Mouse (Mus musculus) cerebellum, adult 11 months (tissue): ENCODE measurements around the gene Amt.
"Not testable (repeated sequence)": the region's sequence is repeated elsewhere in the genome, so short reads cannot be mapped to it uniquely, and the experiment has no call there.

Experiments
- DNase-seq: peaks from one replicate; pipeline ENCODE4 v3.0.0; 2022

The Amt gene

DNA sequence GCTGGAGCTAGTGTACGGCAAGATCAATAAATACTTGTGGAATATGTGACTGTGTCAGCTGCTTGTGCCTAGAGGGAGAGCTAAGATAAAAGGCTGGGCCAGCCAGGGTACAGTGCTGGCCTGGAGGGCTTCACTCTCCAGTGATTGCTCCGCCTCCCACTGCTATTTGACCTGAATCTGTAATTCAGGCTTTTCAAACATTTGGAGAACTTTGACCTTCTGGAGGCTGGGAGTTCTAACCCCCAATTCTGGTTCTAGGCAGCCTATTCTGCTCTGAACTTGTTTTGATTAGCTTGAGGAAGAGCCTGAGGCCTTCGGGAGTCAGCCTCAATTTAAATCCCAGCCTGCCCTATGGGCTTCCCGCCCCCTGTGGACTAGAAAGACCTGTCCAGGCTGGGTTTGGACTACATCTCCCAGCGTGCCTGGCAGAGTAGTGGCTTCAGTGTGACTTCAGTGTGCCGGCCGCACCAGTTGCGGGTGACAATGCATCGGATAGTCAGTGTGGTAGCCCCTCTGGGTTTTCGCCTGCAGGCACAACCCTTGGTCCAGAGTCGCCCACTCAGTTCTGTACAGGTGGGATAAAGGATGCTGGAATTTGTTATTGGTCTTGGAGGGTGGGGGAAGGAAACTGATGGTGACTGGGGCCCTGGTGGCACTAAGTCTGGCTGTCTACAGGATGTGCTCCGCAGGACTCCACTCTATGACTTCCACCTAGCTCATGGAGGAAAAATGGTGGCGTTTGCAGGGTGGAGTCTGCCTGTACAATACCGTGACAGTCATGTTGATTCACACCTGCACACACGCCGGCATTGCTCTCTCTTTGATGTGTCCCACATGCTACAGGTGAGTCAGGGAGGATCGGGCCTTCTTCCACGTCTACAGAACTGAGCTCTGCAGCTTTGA lies at the start of gene Amt:
Amt (plus strand) TSS at position 401 of the 903 bp plus-strand sequence.
- DNase-seq: peak; percentile 40

DNA sequence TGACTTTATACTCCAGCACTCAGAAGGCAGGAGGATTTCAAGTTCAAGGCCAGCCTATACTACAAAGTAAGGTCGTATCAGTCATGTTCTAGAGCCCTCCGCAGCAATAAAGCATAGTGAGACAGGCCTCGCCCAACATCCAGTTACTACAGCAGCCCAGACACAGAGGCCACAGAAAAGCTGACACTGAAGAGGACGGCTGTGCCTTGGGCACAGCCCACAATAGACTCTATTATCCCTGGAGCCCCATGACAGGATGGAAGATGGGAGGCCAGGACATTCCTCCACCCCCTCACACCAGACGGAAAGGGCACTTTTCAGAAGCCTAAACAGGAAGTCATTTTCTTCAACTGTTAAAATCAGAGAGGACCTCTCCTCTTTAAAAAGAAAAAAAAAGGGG lies 47.7 kb upstream of the Amt start:
- DNase-seq: no peak

DNA sequence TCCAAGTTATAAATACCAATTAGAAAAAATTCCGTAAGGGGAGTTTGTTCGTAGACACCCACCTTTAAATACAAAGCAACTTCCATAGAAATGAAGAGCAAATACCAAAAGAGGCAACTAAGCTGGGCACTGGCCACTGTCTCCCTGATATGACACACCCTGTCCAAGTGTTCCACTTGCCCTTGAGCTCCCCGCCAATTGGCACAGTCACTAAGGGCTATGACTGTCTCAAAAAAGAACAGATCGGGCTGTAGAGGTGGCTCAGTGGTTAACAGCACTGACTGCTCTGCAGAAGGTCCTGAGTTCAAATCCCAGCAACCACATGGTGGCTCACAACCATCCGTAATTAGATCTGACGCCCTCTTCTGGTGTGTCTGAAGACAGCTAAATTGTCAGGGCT lies 44.8 kb upstream of the Amt start:
- DNase-seq: no peak

DNA sequence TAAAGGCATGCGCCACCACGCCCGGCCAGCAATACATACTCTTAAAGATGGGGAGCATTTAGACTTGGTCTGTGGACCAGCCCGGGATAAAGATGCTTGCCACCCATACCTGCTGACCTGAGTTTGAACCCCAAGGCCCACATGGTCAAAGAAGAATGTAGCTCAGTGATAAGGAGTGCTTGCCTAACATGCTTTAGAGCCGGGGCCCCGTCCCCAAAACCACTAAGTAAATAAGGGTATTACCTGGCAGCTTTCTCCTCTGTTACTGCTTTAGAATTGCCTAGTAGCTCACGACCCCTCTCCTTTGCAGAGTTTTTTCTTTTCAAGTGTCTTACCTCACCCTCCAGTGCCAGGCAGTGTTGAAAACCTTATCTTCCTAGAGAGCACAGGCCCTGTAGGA lies 43.9 kb upstream of the Amt start:
- DNase-seq: no peak

DNA sequence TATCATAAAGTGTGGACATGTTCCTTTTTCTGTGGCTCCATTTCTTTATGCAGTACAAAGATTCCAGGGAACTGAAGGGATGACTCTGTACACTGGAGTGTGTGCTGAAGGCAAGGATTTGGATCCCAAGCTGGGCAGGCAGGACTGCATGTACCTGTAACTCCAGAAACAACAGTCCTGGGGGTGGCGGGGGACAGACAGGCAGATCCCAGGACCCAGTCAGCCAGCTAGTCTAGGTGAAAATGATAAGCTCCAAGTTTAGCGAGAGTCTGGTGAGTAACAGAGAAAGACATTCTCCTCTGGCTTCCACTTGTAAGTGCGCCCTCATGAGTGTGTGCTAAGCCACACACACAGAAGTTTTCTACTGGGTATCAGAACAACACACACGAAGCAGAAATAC lies 36.1 kb upstream of the Amt start:
- no peak for DNase-seq

DNA sequence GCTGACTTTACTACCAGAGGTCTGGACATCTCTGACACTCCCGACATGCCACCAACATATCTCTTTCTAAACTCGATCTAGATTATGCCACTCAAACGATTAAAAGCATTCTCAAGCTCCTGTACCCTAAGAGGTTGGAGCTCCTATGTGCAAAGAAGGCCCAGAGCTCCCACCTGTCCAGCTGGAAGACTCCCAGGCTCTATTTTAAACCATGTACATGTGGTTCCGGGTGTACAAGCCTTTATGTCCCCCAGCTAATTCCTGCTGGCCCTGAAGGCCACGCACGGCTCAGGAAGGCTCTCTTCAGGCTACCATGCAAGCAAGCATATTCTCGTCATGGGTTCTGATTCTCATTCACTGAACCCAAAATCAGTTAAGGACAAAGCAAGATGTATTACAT lies 34.8 kb upstream of the Amt start:
- DNase-seq: no peak

DNA sequence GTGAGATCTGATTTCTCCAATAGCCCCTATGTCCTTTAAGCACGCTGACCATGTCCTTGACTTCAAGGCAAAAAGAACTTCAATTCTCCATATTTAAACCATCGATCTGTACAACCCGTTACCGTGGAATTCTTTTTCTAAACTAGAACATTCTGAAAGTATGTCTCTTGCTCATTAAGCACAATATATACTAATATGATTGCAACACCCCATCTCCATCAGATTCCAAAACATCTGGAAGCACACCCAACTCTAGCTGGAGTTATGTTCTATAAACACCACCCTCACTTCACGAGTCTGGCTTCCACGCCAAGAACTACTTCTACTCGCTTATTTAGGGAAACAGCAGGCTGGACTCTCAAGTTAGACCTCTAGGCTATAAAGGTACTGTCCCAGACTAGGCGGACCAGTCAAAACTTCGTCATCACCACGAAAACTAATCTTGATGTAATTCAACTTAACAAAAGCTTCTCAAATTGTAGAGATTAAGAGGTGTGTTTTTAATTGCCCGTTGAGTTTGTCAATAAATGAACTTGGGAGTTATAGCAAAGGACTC lies 34.1 kb upstream of the Amt start:
- DNase-seq: no peak

DNA sequence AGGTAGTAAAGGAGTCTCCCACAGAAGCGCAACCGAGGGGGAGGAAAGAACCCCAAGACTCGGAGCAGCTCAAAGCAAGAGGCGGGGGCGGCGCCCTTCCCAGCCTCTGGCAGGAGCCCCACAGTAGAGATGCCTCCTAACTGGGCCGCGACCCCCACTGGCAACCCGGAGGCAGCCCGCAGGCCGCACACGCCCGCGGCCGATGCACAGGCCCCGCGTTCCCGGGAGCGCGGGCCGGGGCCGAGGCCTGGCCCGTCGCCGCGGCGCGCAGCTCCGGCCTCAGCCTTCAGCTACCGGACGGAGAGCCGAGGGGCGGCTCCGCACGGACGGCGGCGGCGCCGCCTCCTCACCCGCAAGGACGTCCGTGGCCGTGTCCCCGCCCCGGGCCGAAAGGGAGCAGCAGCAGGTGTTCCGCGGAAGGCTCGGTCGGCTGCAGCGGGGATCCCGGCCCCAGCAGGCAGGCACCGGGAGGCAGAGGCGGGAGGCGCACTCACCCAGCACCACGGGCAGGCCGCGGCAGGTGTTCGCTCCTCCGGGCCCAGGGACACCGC lies 33.4 kb upstream of the Amt start:
- DNase-seq: no peak

DNA sequence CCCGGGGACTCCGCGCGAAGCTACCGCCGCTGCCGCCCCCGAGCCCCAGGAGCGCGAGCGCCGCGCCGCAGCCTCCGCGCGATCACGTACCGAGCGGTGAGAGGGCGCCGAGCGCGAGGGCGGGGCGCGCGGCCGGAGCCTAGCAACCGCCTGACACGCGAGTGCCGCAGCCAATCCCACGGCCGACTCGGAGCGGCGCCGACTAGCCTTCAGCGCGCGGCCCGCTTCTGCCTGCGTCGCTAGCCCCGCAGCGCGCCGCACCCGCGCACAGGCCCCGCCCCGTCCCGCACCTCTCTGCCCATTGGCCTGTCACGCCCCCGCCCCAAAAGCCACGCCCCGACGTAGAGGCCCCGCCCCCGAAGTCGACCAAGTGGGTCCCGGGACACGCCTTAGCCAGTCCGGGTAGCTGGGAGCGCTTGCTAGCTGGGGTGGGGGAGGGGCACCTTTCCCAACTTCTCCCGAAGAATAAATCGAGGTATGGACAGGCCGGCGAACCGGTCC lies 32.9 kb upstream of the Amt start, which contains the start of gene Dag1:
Dag1 (minus strand) TSS at position 269 of the 501 bp plus-strand sequence.
- DNase-seq: peak; percentile 98

DNA sequence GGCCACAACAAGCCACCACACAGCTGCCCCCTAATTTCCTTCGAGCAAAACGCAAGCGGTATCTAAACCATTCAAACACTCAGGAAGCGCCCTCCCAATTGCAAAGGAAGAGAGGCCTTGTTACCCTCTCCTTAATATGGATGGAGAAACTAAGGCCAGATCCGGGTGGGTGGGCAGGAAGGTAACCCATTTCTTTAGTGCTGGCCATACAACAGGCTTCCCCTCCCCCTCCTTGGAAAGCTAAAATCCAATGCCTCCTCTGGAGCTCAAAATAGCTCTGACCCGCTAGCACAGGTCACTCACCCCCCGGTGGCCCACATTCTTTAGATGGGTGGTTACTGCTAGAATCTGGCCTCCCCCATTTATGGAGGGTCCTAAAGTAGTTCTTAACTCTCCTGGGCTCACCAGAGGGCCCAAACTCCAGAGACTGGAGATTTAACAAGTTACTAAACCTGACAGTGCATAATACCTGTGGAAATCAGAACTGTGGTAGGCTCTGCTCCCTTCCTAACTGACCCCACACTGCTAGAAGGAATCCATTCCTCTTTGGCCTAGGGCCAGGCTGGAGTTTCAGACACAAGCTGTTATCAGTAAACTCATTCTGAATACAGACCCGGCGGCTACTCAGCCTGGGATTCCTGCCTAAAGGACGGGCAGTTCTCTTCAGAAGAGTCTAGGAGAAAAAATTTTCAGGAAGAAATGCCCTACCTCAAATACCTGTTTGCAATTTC lies 32.3 kb upstream of the Amt start:
- DNase-seq: peak; percentile 39

DNA sequence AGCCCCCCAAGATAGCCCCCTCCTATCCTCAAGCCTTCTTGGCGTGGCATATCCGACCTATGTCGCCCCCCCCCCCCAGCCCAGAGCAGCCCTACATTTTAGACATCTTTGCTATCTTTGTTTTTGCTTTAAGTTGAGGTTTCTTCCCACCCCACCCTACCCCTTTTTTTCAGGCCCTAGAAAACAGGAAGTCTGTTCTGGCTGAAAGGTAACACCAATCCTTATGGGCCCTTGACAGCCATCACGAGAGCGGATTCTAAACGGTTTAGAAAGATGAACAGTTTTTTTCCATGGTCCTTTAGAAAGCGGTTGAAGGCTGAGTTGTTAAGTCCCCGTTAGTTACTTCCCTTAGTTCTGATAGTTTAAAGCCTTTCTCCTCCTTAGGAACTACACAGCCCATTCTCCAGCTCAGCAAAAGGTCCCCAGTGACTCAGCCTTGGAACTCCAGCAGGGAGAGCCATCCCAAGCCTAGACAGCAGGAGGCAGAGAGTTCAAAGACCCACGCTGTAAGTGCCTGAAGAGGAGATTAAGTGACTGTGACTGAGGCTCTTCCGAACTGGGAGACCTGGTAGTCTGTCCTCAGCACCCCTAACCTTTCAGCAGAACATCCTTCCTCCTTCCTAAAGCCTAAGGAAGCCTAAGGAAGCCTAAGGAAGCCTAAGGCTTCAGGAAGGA lies 30.3 kb upstream of the Amt start:
- DNase-seq: no peak

DNA sequence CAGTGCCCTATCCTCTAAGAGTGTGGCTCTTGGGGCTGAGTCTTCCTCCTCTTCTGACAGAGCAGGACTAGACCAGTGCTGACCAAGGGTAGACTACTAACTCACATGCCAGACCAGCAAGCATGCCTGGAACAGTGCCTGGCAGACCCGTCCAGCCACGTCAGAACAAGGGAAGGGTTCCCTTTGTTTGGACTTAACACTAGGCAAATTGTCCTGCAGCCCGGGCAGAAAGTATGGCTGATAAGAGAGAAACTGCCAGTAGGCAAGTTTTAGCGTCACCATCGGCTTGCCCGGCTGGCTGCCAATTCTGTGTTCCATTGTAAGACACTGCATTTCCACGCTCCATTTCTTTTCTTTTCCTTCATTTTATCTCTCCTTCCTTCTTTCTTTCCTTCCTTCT lies 29.0 kb upstream of the Amt start:
- no peak for DNase-seq

DNA sequence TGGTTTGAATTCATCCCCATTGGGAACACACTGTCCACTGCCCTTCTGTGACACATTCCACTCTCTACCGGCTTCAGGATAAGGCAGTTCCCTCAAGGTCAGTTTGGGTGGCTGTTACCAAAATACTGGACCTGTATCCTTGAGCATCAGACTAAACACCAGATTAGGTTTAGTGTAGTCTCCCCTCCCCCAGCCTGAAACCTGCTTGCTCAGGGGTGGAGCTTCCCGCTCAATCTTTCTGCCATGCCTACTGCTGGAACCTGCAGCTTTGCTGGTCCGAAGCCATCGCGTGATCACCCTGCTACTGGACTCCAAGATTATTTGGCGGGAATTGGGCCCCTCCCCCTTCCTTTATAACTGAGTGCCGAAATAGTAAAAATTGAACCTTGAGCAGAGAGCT lies 28.0 kb upstream of the Amt start:
- DNase-seq: not testable (repeated sequence)

DNA sequence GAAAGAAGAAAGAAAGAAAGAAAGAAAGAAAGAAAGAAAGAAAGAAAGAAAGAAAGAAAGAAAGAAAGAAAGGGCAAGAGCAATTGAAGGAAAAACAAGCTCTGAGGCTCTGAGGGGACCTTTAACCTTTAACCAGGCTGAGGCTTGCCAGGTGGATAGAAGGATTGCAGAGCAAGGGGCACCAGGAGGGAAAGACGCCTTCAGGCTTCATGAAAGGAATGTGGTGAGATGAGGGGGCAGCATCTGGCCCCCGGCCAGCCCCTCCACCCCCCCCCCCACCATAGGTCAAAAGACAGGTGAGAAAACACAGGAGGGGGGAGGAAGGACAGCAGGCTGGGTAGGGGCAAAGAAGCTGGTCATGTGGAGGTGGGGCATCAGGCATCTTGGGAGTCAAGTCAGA lies 24.7 kb upstream of the Amt start:
- DNase-seq: no peak

DNA sequence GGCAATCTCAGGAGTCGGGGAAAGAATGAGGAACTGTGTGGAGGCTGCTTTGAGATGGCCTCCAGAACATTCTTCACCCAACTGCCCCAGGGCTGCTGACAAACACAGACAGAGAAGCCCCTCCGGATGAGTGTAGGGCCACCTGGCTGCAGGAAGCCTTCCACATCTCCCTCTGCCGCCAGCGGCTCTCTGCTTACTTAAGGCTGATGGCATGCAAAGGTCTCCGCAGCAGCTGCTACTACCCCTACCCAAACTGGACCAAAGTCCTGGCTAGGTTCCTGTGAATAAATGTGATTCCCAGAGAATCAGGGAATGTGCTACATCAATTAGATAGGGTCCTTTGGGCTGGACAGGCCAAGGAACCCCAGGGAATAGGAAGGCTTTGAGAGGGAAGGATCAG lies 24.0 kb upstream of the Amt start:
- no peak for DNase-seq

DNA sequence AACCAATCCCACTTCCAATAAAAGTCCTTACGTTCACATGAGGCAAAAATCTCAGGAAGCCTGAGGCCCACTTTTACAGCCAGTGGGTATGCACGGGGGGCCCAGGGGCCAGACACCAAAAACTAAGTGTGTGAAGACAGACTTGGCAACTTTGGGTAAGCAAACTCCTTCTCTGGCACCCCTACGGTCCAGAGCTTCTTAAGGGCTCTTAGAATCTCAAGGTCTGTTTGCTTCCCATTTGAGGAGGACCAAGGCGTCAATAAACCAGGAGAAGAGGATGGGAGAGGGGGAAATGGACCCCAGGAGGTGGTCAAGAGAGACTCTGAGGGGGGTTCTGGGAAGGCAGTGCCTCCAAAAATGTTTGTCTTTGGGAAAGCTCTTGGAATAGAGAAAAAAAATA lies 23.2 kb upstream of the Amt start:
- DNase-seq: no peak

DNA sequence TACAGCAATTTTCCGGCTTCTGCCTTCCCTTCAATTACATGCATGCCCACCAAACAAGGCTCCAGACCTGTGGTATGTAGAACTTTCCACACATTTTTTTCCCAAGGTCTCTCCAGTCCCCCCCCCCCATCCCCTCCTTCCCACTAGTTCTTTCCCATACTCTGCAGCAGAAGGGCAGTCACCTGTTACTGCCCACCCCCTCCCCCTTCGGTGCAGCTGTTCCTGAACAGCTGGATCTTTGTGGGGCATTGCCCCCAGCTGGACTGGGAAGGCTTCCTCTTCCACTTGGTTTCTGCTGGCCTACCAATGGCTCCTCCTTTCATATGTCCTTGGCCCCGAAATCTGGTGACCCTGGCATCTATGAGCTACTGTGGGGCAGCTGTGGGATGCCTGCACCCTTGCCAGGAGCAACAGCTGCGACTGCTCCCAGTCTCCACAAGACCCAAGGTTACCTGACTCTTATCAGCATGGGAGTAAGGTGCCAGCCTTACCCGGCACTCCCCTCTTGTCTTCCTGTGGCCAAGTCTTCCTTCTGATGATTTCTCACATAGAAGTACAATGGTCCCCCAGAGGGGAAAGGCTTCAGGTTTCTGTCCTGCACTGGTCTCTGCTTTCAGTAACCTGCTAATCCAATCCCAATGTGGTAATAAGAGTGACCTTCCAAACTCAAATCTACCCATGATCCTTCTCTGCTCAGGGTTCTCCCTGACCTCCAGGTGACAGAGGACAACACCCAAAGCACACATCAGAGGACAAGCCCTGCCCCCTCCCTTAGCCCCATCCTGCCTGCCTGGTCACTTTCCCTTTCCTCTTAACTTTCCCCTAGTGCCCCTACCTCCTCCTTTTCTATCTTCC lies 21.9 kb upstream of the Amt start:
- no peak for DNase-seq

DNA sequence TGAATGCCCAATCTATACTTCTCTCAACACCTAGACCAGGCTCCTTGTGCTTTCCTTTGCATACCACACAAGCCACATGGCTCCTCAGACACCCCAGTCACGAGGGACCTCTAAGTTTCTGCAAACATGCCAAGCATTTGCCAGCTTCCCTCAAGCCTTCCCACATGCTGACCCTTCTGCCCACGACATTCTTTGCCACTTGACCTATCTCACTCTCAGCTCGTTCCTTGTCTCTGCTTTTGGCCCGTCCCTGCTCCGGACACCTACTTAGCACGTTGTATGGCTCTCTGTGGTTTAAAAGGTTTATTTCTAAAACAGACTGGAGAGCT lies 21.4 kb upstream of the Amt start:
- DNase-seq: no peak

DNA sequence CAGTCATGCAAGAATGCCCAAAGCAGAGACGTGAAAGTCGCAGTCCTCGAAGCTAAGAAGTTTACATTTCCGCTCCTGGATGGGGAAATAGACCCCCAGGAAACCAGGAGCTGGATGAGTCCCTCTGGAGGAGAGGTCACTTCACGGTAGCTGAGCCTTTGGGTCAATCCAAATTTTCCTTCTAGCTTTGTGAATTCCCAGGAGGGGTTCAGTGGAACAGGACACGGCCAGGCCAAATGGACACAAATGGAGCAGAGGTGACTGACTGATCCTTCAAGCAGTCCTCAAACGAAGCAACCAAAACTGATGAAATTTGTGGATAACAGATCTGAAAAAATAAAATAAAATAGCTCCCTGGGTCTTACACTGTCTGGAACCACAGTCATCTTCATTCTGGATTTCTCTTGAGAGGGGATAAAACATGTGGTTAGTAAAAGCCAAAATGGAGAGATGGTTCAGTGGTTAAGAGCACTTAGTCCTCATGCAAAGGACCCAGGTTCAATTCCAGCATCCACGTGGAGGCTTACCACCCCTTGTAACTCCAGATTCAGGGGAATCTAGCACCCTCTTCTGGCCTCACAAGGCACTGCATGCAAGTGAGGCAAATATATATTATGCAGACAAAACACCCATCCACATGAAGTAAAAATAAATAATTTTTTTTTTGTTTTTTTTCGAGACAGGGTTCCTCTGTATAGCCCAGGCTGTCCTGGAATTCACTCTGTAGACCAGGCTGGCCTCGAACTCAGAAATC lies 17.8 kb upstream of the Amt start:
- no peak for DNase-seq

DNA sequence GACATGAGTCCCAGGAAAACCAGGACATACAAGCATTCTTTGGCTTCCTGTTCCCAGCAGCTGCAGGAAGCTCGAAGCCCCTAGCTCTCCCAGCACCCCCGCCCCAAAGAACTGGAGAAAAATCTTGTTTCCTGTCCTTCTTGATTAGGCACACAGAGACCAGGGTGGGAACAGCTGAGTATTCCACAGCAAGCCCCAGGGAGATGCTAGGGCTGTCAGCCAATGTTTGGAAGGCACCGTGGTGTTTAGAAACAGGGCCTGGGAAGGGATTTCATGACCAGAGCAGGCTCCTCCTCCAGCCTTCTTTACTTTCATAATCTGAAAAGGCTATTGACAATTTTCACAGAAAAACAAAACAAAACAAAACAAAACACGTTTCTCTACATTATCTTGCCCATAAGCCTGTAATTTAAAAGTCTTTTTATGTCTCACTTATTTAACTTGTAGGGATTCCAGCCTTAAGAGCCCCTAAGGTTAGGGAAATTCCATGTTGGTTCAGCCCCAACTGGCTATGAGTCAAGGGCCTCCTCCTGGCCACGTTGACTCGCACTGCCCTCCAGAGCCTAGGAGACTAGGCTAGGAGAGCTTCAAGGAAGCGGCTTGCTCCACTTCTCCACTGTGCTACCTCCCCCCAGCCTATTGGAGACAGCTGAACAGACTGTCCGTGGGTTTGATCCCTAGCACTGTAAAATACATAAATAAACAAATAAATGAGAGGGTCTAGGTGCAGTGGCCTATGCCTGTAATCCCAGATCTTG lies 16.4 kb upstream of the Amt start:
- DNase-seq: no peak
